Mouse (Mus musculus): ENCODE measurements around the gene Pced1b. TPM values are rescaled to one million over a fixed set of nuclear protein-coding genes. Genes with fewer than 3 reads are reported as not detected.

Pced1b gene
- total and polyA plus RNA-seq, 3 experiments = 6.6 to 36.5 TPM; not detected in 1

GRCm38 (mm10) chr15:97256411-97256810 is 9.5 kb downstream of the Pced1b start:
- Histone ChIP-seq H3K4me1 (ENCODE audit: control insufficient read depth in 1 of 2, insufficient read depth in 2 of 2, low read length in 2 of 2) (no peaks in the 10 kb centered on the region), H3K9ac (ENCODE audit: control insufficient read depth, low read depth, low read length, poor library complexity, severe bottlenecking) (no peak overlapping the region)
- DNase-seq (ENCODE audit: low read depth, low spot score) = no peak

GRCm38 (mm10) chr15:97257206-97257775 is 10.4 kb downstream of the Pced1b start:
- H3K27ac ChIP-seq (ENCODE audit: control insufficient read depth, low read depth, low read length) = no peak overlapping the region
- H3K4me3 ChIP-seq (ENCODE audit: control insufficient read depth in 1 of 2, insufficient read depth in 1 of 2, low read depth in 2 of 2, low read length in 2 of 2) = no peak overlapping the region
- peaks cover 0 to 1% of the 10 kb centered on the region in 2 experiments; a peak in 2 of 4 replicates for H3K27me3 ChIP-seq (ENCODE audit: control insufficient read depth in 1 of 2, insufficient read depth in 2 of 2, low read length in 2 of 2)
- no peak overlapping the region for H3K9ac ChIP-seq (ENCODE audit: control insufficient read depth, low read depth, low read length, poor library complexity, severe bottlenecking)
- H3K36me3 ChIP-seq (ENCODE audit: control insufficient read depth in 1 of 2, insufficient read depth in 2 of 2, low read length in 2 of 2) = no peaks in the 10 kb centered on the region
- no peaks in the 10 kb centered on the region for H3K79me2 ChIP-seq (ENCODE audit: control insufficient read depth, insufficient read depth, low read length, poor library complexity)
- TF ChIP-seq MYB (IDR thresholded peaks at IDR 0.05; ENCODE audit: low read depth, low read length) (no peak), ZNF384 (IDR thresholded peaks at IDR 0.05; ENCODE audit: low read depth, low read length) (no peak), ELF1 (IDR thresholded peaks at IDR 0.05; ENCODE audit: low read depth, low read length) (no peak), MAZ (IDR thresholded peaks at IDR 0.05; ENCODE audit: low read depth, low read length) (no peak), SIN3A (IDR thresholded peaks at IDR 0.05; ENCODE audit: low read length) (no peak)
- no peaks in the 10 kb centered on the region for H3K4me1 ChIP-seq (ENCODE audit: control insufficient read depth in 1 of 2, insufficient read depth in 2 of 2, low read length in 2 of 2)
- DNase-seq (ENCODE audit: low read depth, low spot score) = no peak
- H3K9me3 ChIP-seq (replicated peaks; ENCODE audit: insufficient read depth, low read length) = no peaks in the 10 kb centered on the region

More at GRCm38 (mm10) chr15:97256411-97256810, 9.5 kb downstream of the Pced1b start:
- Histone ChIP-seq H3K36me3 (ENCODE audit: control insufficient read depth in 1 of 2, insufficient read depth in 2 of 2, low read length in 2 of 2) (no peaks in the 10 kb centered on the region), H3K27me3 (ENCODE audit: control insufficient read depth in 1 of 2, insufficient read depth in 2 of 2, low read length in 2 of 2) (peaks cover 0 to 6% of the 10 kb centered on the region in 2 experiments; a peak in 2 of 4 replicates), H3K27ac (ENCODE audit: control insufficient read depth, low read depth, low read length) (no peak overlapping the region), H3K79me2 (ENCODE audit: control insufficient read depth, insufficient read depth, low read length, poor library complexity) (no peaks in the 10 kb centered on the region), H3K4me3 (ENCODE audit: control insufficient read depth in 1 of 2, insufficient read depth in 1 of 2, low read depth in 2 of 2, low read length in 2 of 2) (no peak overlapping the region), H3K9me3 (replicated peaks; ENCODE audit: insufficient read depth, low read length) (no peaks in the 10 kb centered on the region)
- no peak for TF ChIP-seq TBP (IDR thresholded peaks at IDR 0.05; ENCODE audit: low read depth, low read length)
- TF ChIP-seq CHD1 (IDR thresholded peaks at IDR 0.05; ENCODE audit: low read depth, low read length) = no peak
- TF ChIP-seq MAX (IDR thresholded peaks at IDR 0.05; ENCODE audit: low read length) = no peak
- no peak for TF ChIP-seq NELFE (IDR thresholded peaks at IDR 0.05; ENCODE audit: low read depth, low read length)
- no peak for TF ChIP-seq HCFC1 (IDR thresholded peaks at IDR 0.05; ENCODE audit: low read depth, low read length)
- TF ChIP-seq USF2 (IDR thresholded peaks at IDR 0.05; ENCODE audit: borderline replicate concordance in 1 of 2, insufficient read depth in 1 of 2, low read depth in 1 of 2, low read length in 2 of 2) = no peak
- TF ChIP-seq KAT2A (conservative IDR thresholded peaks at IDR 0.05; ENCODE audit: low read depth, low read length) = no peak
- no peak for TF ChIP-seq NRF1 (IDR thresholded peaks at IDR 0.05; ENCODE audit: insufficient read depth, low read depth, low read length, poor library complexity, severe bottlenecking)
- no peak for TF ChIP-seq ZKSCAN1 (IDR thresholded peaks at IDR 0.05; ENCODE audit: low read depth, low read length)
- no peak for TF ChIP-seq JUND (IDR thresholded peaks at IDR 0.05; ENCODE audit: low read depth, low read length)
- no peak for TF ChIP-seq MAFK (IDR thresholded peaks at IDR 0.05; ENCODE audit: borderline replicate concordance, low read depth, low read length)
- no peak for TF ChIP-seq MAZ (IDR thresholded peaks at IDR 0.05; ENCODE audit: low read depth, low read length)
- TF ChIP-seq POLR2AphosphoS2 (IDR thresholded peaks at IDR 0.05; ENCODE audit: low read length) = no peak
- no peak for TF ChIP-seq MYC (IDR thresholded peaks at IDR 0.05; ENCODE audit: low read depth, low read length)
- TF ChIP-seq GATA1 (IDR thresholded peaks at IDR 0.05; ENCODE audit: low read depth, low read length) = no peak
- no peak for TF ChIP-seq ZMIZ1 (IDR thresholded peaks at IDR 0.05; ENCODE audit: low read depth, low read length)
